Mouse (Mus musculus): ENCODE measurements at regions not wholly inside any gene's neighbourhood (a gene's known extent, or its start where the extent isn't known, plus 50 kb on each side); places are given as distances from the start of the nearest gene placed in this dataset.

GRCm38 (mm10) chr8:7831948-7832347, 829.1 kb downstream of the Efnb2 start:
- Histone ChIP-seq H3K4me3 (replicated peaks; ENCODE audit: low read depth, low read length) (no peak overlapping the region), H3K4me1 (ENCODE audit: control insufficient read depth, insufficient read depth, low read length) (no peaks in the 10 kb centered on the region), H3K27me3 (ENCODE audit: control insufficient read depth, insufficient read depth, low read length) (no peaks in the 10 kb centered on the region), H3K4me2 (ENCODE audit: low read length) (no peak overlapping the region), H3K9ac (replicated peaks; ENCODE audit: low read length) (no peak overlapping the region), H3K27ac (replicated peaks; ENCODE audit: low read depth, low read length) (no peak overlapping the region), H3K9me3 (ENCODE audit: control insufficient read depth, low read length) (0 out of 2 replicates have a peak, but pooled peaks cover 3% of the 10 kb centered on the region), H3K36me3 (ENCODE audit: control insufficient read depth, insufficient read depth, low read length) (no peaks in the 10 kb centered on the region)
- 69% methylated on average over 5 of the region's 5 CpGs for WGBS
- no peak for DNase-seq
- ATAC-seq (ENCODE audit: low FRiP score, low TSS enrichment) = no peak

GRCm38 (mm10) chr8:7827811-7828210, 833.2 kb downstream of the Efnb2 start:
- 79% methylated on average over 1 of the region's 1 CpGs for WGBS
- DNase-seq (no peak), ATAC-seq (ENCODE audit: low FRiP score, low TSS enrichment) (no peak)

DNA sequence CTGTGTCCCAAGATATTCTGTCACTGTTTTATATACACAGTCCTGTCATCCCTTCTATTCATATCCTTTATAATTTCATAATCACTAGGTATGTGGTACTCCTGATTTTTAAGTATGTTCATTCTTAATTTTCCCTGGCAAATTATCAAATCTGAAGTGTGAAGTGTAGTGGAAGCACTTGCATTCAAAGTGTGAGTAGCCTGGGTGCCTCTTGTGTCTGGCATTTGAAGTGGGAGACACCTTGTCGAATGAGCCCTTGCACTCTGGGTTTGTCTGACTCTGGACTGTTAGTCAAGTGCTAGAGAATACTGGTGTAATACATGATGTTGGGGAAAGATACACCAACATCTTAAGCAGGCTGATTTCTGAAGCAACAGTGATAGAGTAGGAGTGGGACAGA, 852.6 kb downstream of the Efnb2 start:
- no peak for DNase-seq
- Histone ChIP-seq H3K4me2 (ENCODE audit: low read length) (no peak overlapping the region), H3K9ac (replicated peaks; ENCODE audit: low read length) (no peak overlapping the region), H3K36me3 (ENCODE audit: control insufficient read depth, insufficient read depth, low read length) (no peaks in the 10 kb centered on the region), H3K9me3 (ENCODE audit: control insufficient read depth, low read length) (no peaks in the 10 kb centered on the region), H3K4me3 (replicated peaks; ENCODE audit: low read depth, low read length) (no peak overlapping the region), H3K27ac (replicated peaks; ENCODE audit: low read depth, low read length) (no peak overlapping the region), H3K27me3 (ENCODE audit: control insufficient read depth, insufficient read depth, low read length) (no peaks in the 10 kb centered on the region), H3K4me1 (ENCODE audit: control insufficient read depth, insufficient read depth, low read length) (no peaks in the 10 kb centered on the region)
- no peak for ATAC-seq (ENCODE audit: low FRiP score, low TSS enrichment)
- 85% methylated on average over 1 of the region's 1 CpGs for WGBS

More at GRCm38 (mm10) chr8:7827811-7828210, 833.2 kb downstream of the Efnb2 start:
- H3K4me1 ChIP-seq (ENCODE audit: control insufficient read depth, insufficient read depth, low read length) = no peaks in the 10 kb centered on the region
- H3K9me3 ChIP-seq (ENCODE audit: control insufficient read depth, low read length) = no peaks in the 10 kb centered on the region
- no peaks in the 10 kb centered on the region for H3K36me3 ChIP-seq (ENCODE audit: control insufficient read depth, insufficient read depth, low read length)
- no peak overlapping the region for H3K4me2 ChIP-seq (ENCODE audit: low read length)
- no peak overlapping the region for H3K9ac ChIP-seq (replicated peaks; ENCODE audit: low read length)
- no peak overlapping the region for H3K27ac ChIP-seq (replicated peaks; ENCODE audit: low read depth, low read length)
- no peaks in the 10 kb centered on the region for H3K27me3 ChIP-seq (ENCODE audit: control insufficient read depth, insufficient read depth, low read length)
- H3K4me3 ChIP-seq (replicated peaks; ENCODE audit: low read depth, low read length) = no peak overlapping the region

- no peaks in the 10 kb centered on the region for H3K27me3 ChIP-seq (ENCODE audit: control insufficient read depth, insufficient read depth, low read length)
- WGBS = 77% methylated on average over 3 of the region's 3 CpGs
- no peak for ATAC-seq (ENCODE audit: low FRiP score, low TSS enrichment)
Observed at GRCm38 (mm10) chr8:7799221-7799620, 861.8 kb downstream of the Efnb2 start.

GRCm38 (mm10) chr8:7796156-7796555, 864.9 kb downstream of the Efnb2 start:
- no peaks in the 10 kb centered on the region for H3K4me1 ChIP-seq (ENCODE audit: control insufficient read depth, insufficient read depth, low read length)
- 86% methylated on average over 4 of the region's 4 CpGs for WGBS
- no peak overlapping the region for H3K4me3 ChIP-seq (replicated peaks; ENCODE audit: low read depth, low read length)
- H3K9ac ChIP-seq (replicated peaks; ENCODE audit: low read length) = no peak overlapping the region
- no peaks in the 10 kb centered on the region for H3K9me3 ChIP-seq (ENCODE audit: control insufficient read depth, low read length)
- H3K4me2 ChIP-seq (ENCODE audit: low read length) = no peak overlapping the region
- H3K27ac ChIP-seq (replicated peaks; ENCODE audit: low read depth, low read length) = no peak overlapping the region
- ATAC-seq (ENCODE audit: low FRiP score, low TSS enrichment) = no peak
- no peaks in the 10 kb centered on the region for H3K27me3 ChIP-seq (ENCODE audit: control insufficient read depth, insufficient read depth, low read length)
- DNase-seq = no peak
- H3K36me3 ChIP-seq (ENCODE audit: control insufficient read depth, insufficient read depth, low read length) = no peaks in the 10 kb centered on the region

More at GRCm38 (mm10) chr8:7799221-7799620, 861.8 kb downstream of the Efnb2 start:
- no peak overlapping the region for H3K4me3 ChIP-seq (replicated peaks; ENCODE audit: low read depth, low read length)
- H3K4me2 ChIP-seq (ENCODE audit: low read length) = no peak overlapping the region
- H3K36me3 ChIP-seq (ENCODE audit: control insufficient read depth, insufficient read depth, low read length) = no peaks in the 10 kb centered on the region
- DNase-seq = no peak
- H3K27ac ChIP-seq (replicated peaks; ENCODE audit: low read depth, low read length) = no peak overlapping the region
- H3K9ac ChIP-seq (replicated peaks; ENCODE audit: low read length) = no peak overlapping the region
- H3K9me3 ChIP-seq (ENCODE audit: control insufficient read depth, low read length) = no peaks in the 10 kb centered on the region
- H3K4me1 ChIP-seq (ENCODE audit: control insufficient read depth, insufficient read depth, low read length) = no peaks in the 10 kb centered on the region

DNA sequence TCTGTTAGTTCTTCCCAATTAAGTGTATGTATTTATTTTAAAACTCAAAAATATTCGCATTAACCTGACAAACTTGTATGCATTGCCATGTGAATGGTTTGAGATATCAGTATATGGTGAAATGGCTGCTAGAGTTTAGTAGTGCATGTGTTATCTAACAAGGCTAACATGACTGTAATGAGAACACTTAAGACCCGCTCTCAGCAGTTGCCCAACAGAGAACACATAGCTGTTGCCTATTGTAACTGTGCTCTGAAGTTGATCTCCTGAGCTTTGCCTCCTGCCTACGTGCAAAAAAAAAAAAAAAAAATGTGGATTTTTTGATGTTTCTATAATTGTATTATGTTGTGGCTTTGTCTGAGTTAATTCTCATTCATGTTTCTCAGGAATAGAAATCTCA, 897.2 kb downstream of the Efnb2 start:
- H3K27ac ChIP-seq (replicated peaks; ENCODE audit: low read depth, low read length) = no peak overlapping the region
- no peaks in the 10 kb centered on the region for H3K27me3 ChIP-seq (ENCODE audit: control insufficient read depth, insufficient read depth, low read length)
- ATAC-seq (ENCODE audit: low FRiP score, low TSS enrichment) = no peak
- H3K4me3 ChIP-seq (replicated peaks; ENCODE audit: low read depth, low read length) = no peak overlapping the region
- H3K36me3 ChIP-seq (ENCODE audit: control insufficient read depth, insufficient read depth, low read length) = no peaks in the 10 kb centered on the region
- 0 out of 2 replicates have a peak, but pooled peaks cover 3% of the 10 kb centered on the region for H3K4me1 ChIP-seq (ENCODE audit: control insufficient read depth, insufficient read depth, low read length)
- no peak overlapping the region for H3K4me2 ChIP-seq (ENCODE audit: low read length)
- DNase-seq = peak; percentile 11
- H3K9me3 ChIP-seq (ENCODE audit: control insufficient read depth, low read length) = no peaks in the 10 kb centered on the region
- no peak overlapping the region for H3K9ac ChIP-seq (replicated peaks; ENCODE audit: low read length)
- 46% methylated on average over 3 of the region's 3 CpGs for WGBS

DNA sequence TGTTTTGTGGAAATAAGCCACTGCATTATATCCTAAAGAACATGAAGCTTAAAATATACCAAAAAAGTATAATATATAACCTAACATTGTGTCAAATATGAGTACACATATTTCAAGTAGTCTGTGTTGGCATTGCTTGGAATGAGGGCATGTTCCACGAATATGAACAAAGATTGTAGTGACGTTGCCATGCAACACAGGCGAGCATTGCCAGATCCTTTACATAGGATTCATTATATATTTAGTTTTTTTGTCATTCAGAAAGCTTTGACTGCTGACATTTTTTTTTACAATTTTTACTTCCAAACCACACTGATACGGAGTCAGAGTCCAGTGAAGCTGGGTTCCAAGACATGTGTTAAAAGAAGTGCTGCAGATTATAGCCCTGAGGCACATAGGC, 900.1 kb downstream of the Efnb2 start:
- Histone ChIP-seq H3K27ac (replicated peaks; ENCODE audit: low read depth, low read length) (no peak overlapping the region), H3K9ac (replicated peaks; ENCODE audit: low read length) (no peak overlapping the region), H3K4me1 (ENCODE audit: control insufficient read depth, insufficient read depth, low read length) (0 out of 2 replicates have a peak, but pooled peaks cover 3% of the 10 kb centered on the region), H3K36me3 (ENCODE audit: control insufficient read depth, insufficient read depth, low read length) (no peaks in the 10 kb centered on the region), H3K4me2 (ENCODE audit: low read length) (no peak overlapping the region), H3K27me3 (ENCODE audit: control insufficient read depth, insufficient read depth, low read length) (no peaks in the 10 kb centered on the region), H3K4me3 (replicated peaks; ENCODE audit: low read depth, low read length) (no peak overlapping the region), H3K9me3 (ENCODE audit: control insufficient read depth, low read length) (no peaks in the 10 kb centered on the region)
- 73% methylated on average over 4 of the region's 4 CpGs for WGBS
- ATAC-seq (ENCODE audit: low FRiP score, low TSS enrichment) (no peak), DNase-seq (no peak)

DNA sequence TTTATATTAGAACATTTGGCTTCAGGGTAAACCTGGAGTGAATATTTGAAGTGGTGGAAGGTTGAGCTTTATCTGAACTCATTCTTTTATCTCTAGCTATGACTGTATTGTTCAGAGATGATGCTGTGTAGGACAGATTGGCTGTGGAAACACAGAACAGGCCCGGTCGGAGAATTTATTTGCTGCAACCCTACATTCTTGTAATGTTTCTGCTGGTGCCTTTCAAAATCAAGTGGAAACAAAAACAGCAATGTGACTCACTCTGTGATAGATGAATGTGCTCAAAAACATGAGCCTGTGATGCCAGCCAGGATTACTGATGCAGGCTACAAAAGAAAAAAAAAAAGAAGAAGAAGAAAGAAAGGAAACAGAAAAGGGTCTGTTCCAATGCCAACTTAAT, 928.3 kb downstream of the Efnb2 start:
- no peak for DNase-seq
- Histone ChIP-seq H3K9me3 (ENCODE audit: control insufficient read depth, low read length) (no peaks in the 10 kb centered on the region), H3K9ac (replicated peaks; ENCODE audit: low read length) (no peak overlapping the region), H3K4me3 (replicated peaks; ENCODE audit: low read depth, low read length) (no peak overlapping the region), H3K27me3 (ENCODE audit: control insufficient read depth, insufficient read depth, low read length) (no peaks in the 10 kb centered on the region), H3K36me3 (ENCODE audit: control insufficient read depth, insufficient read depth, low read length) (no peaks in the 10 kb centered on the region), H3K4me1 (ENCODE audit: control insufficient read depth, insufficient read depth, low read length) (no peaks in the 10 kb centered on the region), H3K27ac (replicated peaks; ENCODE audit: low read depth, low read length) (no peak overlapping the region), H3K4me2 (ENCODE audit: low read length) (no peak overlapping the region)
- 82% methylated on average over 2 of the region's 2 CpGs for WGBS
- ATAC-seq (ENCODE audit: low FRiP score, low TSS enrichment) = no peak

DNA sequence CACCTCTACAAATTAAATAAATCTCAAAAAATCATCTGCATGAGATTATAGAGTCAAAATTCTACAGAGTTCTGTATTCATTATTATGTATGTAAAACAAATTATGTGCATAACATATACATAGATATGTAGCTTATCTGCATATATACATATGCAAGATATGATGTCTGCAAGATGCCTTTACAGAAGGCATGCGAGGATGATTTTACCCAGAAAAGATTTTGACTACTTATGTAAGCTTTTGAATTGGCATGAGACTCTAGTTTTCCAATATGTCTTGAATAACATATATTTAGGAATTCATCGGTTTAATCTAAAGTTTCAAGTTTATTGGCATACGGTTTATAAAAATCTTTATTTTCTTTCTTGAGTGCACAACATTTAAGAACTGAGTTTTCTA, 939.2 kb downstream of the Efnb2 start:
- Histone ChIP-seq H3K4me2 (ENCODE audit: low read length) (no peak overlapping the region), H3K36me3 (ENCODE audit: control insufficient read depth, insufficient read depth, low read length) (no peaks in the 10 kb centered on the region), H3K4me3 (replicated peaks; ENCODE audit: low read depth, low read length) (no peak overlapping the region), H3K27ac (replicated peaks; ENCODE audit: low read depth, low read length) (no peak overlapping the region), H3K9ac (replicated peaks; ENCODE audit: low read length) (no peak overlapping the region), H3K27me3 (ENCODE audit: control insufficient read depth, insufficient read depth, low read length) (no peaks in the 10 kb centered on the region), H3K9me3 (ENCODE audit: control insufficient read depth, low read length) (no peaks in the 10 kb centered on the region), H3K4me1 (ENCODE audit: control insufficient read depth, insufficient read depth, low read length) (no peaks in the 10 kb centered on the region)
- 95% methylated on average over 3 of the region's 3 CpGs for WGBS
- ATAC-seq (ENCODE audit: low FRiP score, low TSS enrichment) (no peak), DNase-seq (no peak)
